Mouse (Mus musculus) adrenal gland, postnatal 25 days (tissue): Measurements from ENCODE around the gene Vtn. TPM values are rescaled to one million over a fixed set of nuclear protein-coding genes. Genes with fewer than 3 reads are reported as not detected.

ENCODE experiments used
- DNase-seq: peaks from one replicate; pipeline ENCODE4 v3.0.0; 2021; ENCODE audit warnings: mixed read lengths
- total RNA-seq: library from RNA; stranded (reverse); gene quantifications from 2 replicates; pipeline ENCODE4 v1.2.3, GENCODE M21; 2021

Gene Vtn
- total RNA-seq, 1 experiment from 2014 or later: 1.1 TPM

DNA sequence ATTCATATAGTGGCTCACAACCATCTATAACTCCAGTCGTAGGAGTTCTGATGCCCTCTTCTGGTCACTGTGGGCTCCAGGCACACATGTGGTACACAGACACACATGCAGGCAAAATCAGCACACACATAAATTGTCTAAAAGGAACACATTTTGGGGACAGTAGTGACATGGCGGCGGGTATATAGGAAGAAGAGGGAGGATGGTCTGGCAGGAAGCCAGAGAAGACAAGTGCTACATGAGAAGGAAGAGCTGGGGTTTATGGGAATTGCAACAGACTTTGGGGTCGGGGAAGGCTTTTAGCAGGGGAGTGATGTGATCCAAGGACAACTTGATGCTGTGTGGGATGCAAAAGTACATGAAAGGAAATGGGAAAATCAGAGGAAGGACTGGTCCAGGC is 35.6 kb downstream of the Vtn start:
- DNase-seq: no peak

DNA sequence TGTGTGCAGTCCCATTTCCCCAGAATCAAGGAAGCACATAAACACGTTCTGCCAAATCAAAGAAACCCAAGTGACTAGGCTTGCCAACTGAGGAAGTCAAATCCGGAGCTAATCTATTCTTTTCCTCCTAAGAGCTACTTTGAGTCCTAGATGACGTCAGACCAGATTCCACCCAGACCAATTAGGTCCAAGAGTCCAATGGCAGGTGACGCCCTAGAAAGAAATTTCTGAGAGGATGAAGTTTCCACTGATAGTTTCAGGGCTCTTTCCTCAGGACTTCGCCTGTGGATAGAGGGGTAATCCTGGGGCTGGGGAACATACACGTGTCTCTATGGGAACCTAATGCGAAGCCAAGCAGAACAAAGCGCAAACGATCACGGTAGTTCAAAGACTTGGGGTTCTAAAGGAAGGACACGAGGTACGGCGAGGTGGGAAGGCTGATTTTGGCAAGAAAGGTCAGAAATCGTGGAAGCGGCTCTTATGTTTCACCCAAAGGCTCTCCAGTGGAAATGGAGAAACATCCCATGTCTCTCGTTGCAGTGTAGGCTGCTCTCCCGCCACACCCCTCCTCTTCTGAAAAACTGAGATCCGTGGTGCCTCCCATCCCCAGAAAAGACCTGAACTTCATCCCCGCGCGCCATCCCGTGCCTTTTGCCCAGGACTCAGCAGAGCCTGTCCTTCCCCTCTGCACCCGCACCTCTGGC is 36.6 kb downstream of the Vtn start:
- DNase-seq: no peak

DNA sequence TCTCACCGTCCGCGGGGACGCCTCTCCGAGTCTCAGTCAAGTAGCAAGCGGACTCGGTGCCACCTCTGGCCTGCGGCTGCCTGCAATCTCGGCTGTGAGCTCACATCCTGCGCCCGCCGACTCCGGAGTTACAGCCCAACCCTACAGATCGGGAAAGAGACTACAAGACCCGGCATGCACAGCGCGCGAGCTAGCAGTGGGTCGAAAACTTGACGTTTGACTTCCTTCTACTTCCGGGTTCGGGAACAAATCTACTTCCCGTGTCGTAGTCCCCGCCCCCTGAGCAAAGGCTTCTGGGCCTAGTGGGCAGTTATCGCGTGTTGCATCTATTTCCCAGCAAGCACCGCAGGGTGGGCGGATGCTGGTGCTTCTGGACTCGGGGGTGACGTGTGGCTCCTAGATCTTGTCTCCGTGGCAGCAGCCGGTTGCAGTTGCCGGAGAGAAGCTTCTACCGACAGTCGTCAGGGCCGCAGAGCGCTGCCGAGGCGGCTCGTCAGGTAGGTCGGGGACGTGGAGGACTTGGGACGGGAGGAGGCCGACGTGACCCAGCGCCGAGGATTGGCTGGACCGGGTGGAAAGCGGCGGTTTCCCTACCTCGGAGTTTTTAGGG is 37.3 kb downstream of the Vtn start, which contains the start of the genes Tnfaip1 and Ift20:
TSS of gene Tnfaip1 (minus strand) at position 253 of the 610 bp plus-strand sequence.
TSS of gene Ift20 (plus strand) at position 282 of the 610 bp plus-strand sequence.
- peak; percentile 94 for DNase-seq

DNA sequence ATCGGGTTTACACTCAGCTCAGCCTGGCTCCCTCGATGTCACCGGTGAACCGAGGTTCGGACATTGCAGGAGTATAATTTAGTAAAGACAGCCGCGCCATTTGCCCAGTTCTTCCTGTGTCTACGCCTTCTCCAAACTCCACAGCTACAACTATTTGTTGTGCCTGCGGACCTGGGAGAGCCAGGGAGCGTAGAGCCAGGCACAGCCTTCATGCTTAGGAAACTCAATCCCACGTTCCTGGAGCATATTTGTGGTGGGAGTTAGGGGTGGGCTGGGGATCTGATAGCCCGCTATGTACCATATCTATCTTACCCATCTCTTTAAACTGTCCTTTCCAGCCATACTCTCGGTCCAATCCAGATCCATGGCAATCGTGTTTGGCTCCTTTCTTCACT is 37.8 kb downstream of the Vtn start:
- DNase-seq: no peak

DNA sequence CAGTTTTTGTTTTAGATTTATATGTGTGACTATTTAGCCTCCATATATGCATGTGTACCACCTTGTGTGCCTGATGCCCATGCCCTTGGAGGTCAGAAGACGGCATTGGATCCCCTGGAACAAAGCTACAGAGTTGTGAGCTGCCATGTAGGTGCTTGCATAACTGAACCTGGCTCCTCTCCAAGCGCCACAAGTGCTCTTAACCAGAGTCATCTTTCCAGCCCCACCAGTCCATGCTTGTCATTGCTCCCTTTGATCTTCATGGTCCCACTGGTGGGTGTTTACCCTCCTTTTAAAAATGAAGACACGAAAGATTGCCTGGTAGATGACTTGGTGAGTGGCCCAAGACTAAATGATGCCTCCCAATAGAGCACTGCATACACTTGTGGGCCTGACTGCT is 41.5 kb downstream of the Vtn start:
- DNase-seq: no peak

DNA sequence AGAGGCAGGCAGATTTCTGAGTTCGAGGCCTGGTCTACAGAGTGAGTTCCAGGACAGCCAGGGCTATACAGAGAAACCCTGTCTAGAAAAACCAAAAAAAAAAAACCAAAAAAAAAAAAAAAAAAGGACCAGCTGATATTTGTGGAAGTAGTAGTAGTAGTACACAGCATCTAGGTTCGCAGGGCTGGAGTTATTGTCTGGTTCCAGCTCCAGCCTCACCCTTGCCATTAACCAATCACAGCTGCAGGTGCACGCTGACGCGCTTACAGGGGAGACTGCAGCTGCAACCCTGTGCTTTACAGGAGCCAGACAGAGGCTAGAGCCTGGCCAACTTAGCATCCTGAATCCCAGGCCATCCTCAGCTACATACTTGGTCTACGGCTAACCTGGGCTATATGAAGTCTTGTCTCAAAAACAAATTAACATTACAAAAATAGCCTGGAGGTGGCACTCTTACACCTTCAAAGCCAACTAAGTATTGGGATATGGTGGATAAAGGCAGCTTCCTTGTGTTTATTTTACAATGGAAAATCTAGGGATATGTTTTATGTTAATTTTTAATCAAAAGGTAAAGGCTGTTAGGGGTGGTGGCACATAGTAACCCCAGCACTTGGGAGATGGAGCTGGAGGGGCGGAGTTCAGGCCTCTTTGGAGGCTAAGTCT is 45.7 kb downstream of the Vtn start:
- no peak for DNase-seq

DNA sequence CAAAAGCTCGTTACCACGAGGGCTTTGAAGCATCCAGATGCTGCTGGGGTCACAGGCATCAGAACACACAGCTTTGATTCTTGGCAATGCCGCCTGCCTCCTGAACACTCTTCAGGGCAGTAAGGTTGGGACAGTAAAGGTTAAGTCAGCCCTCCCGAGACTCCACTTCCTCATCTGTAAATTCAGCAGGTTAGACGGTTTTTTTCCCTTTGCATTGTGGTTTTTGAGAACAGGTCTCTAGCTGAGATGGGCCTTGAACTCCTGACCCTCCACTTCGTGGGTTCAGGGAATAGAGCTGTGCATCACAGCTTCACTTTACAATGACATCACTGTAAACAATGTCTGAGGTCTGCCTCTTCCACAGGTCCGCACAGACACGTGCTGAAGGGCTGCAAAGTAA is 46.3 kb downstream of the Vtn start:
- DNase-seq: no peak

DNA sequence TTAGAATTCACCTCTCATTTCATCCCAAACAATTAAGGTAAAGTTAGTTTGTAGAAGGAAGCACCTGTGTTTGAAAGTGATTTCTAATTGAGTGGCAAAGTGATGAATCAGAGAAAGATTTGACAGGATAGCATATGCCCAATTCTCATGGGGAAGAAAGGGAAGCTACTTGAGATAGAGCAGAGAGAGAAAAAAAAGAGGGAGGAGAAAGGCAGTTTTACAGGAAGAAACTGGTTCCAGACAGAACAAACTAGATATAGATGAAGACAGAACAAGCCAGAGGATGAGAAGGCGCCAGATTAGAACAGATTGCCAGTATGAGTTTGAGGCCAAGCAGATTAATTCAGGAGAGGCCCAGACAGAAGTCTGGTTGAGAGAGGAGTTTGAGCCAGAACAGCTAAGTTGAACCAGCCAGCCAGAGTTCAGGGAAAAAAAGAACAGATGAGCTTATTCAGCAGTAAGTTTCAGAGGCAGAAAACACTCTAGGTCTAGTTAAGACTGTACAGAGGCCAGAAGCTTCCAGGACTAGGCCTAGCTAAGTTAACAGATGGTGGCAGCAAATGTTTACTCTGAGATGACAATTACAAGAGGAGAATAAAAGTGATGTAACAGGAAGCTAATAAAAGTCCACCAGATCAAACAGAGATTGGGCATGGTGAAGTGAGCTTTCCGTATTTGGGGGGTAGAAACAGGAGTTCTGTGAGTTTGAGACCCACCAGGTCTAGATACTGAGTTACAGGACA is 49.0 kb downstream of the Vtn start:
- no peak for DNase-seq

DNA sequence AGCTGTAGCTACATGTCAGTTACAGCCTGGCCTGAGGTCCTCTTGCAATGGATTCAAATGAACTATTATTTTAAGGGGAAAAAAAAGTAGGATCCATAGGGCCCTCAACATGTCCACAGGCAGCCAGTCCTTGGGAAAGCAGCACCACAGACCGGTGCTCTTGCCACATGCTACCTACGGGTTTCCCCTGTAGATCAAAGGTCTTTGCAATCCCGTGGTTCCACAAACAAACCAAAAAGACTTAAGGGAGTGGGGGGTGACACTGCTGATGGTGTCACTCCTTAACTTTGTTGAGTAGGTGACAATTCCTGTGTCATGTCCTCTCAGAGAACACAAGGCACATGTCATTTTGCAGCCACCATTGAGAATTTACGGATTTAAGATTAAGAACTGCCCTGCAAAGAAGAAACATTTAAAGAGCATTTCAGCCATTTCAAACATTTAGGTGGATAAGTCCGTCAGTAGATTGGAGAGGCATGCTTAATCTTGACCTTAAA is 50.6 kb downstream of the Vtn start:
- DNase-seq: no peak

DNA sequence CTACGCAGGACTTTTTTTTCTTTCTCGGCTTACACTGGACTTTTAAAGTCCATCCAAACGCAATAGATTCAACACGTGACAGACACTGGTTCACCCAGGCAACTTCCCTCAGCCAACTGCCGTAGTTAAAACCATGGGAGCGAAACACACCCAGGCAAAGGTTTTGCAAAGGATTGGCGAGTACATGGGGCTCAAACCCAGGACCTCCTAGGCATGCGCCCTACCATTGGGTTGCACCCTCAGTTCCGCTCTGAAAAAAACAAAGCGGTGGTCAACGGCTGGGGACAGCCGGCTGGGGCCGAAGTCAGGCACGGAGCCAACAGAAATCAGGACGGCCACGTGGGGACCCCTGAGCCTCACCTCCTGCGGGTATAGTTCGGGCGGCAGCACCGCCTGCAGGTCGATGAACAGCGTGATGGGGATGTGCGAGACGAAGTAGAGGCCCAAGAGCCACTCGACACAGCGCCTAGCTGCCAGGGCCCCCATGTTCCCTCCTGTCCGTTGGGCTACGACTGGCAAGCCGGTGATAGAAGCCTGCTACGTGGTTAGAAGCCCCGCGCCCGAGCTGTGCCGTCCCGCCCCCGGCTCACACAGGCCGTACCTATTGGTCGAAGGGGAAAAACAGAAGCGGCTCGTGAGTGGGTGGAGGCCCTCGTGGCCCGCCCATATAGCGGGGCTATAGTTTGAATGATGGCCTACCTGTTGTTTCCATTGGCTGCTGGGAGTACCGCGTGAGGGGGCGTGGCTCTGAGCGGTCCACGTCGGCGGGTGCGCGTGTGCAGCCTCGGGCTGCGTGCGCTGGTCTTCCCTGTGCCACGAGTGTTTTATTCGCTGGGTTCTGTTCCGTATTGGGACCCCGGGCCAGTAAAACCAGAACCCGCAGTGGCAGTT is 51.5 kb downstream of the Vtn start, which contains the start of gene Tmem97:
TSS of gene Tmem97 (minus strand) at position 610 of the 891 bp plus-strand sequence.
- peak; percentile 93 for DNase-seq

DNA sequence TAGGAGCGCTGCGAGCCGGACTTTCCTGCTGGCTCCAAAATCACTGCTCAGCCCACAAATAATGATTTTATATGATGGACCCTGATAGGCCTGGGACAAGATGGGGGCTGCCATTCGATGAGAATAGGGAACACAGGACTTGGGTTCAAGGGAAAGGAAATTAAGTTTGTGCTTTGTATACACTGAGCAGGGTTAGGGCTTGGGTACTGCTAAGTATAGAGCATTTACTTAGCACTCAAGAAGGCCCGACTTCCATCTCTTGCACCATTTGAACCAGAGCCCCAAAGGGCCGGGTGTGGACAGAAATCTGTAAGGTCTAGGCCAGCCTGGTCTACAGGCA is 52.1 kb downstream of the Vtn start:
- no peak for DNase-seq

Other genes starting within 250 kb of the Vtn start
- 163 and 168 TPM in 2 replicates for gene 2610507B11Rik, start 237.3 kb upstream of the Vtn start, total RNA-seq
- gene BC030499, start 208.2 kb upstream of the Vtn start, total RNA-seq: 1.3 and 1.7 TPM in 2 replicates
- 9.5 and 10.7 TPM in 2 replicates for gene Spag5, start 197.6 kb upstream of the Vtn start, total RNA-seq
- gene Aldoc, start 176.1 kb upstream of the Vtn start, total RNA-seq: 20.9 and 23.2 TPM in 2 replicates
- 57.0 and 63.2 TPM in 2 replicates for gene Pigs, start 170.7 kb upstream of the Vtn start, total RNA-seq
- gene Unc119, start 155.6 kb upstream of the Vtn start, total RNA-seq: 27.3 and 45.5 TPM in 2 replicates
- gene Foxn1, start 112.5 kb upstream of the Vtn start, total RNA-seq: 0.36 and 0.86 TPM in 2 replicates
- not detected in 2 replicates for gene Slc13a2, start 76.9 kb upstream of the Vtn start, total RNA-seq
- 46.2 and 57.5 TPM in 2 replicates for gene Slc46a1, start 33.4 kb upstream of the Vtn start, total RNA-seq
- gene Sarm1, start 1.3 kb upstream of the Vtn start, total RNA-seq: 6.1 and 6.7 TPM in 2 replicates
- not detected in 2 replicates for gene Sebox, start 4.4 kb downstream of the Vtn start, total RNA-seq
- gene Tmem199, start 13.1 kb downstream of the Vtn start, total RNA-seq: 32.1 and 35.9 TPM in 2 replicates
- gene Poldip2, start 13.1 kb downstream of the Vtn start, total RNA-seq: 155 and 159 TPM in 2 replicates
- 40.6 and 45.9 TPM in 2 replicates for gene Tnfaip1, start 37.2 kb downstream of the Vtn start, total RNA-seq
- 81.9 and 97.8 TPM in 2 replicates for gene Ift20, start 37.3 kb downstream of the Vtn start, total RNA-seq
- gene Tmem97, start 51.7 kb downstream of the Vtn start, total RNA-seq: 63.8 and 70.1 TPM in 2 replicates
- 66.5 and 93.9 TPM in 2 replicates for gene Nlk, start 198.3 kb downstream of the Vtn start, total RNA-seq